Mouse (Mus musculus) cerebellum, adult 2 months (tissue): ENCODE data around the gene Rce1. TPM values are rescaled to one million over a fixed set of nuclear protein-coding genes. Genes with fewer than 3 reads are reported as not detected.
A peak's percentile ranks its signal among the peaks of the same experiment; 100 is the strongest.

ENCODE experiments used
- DNase-seq, 2 experiments: peaks; one replicate each; pipeline ENCODE4 v3.0.0; 2021
- H3K27ac ChIP-seq: fragments of 200-500 bp; 2 replicates; pipeline ENCODE4 v1.5.1; 2012; ENCODE audit warnings: low read length, control low read depth, inconsistent platforms; ENCODE audit not compliant: insufficient read depth
- H3K27me3 ChIP-seq: fragments of 200-500 bp; 2 replicates; pipeline ENCODE4 v1.6.1; 2012; ENCODE audit warnings: inconsistent platforms, mild to moderate bottlenecking, low read length, moderate library complexity; ENCODE audit not compliant: control insufficient read depth, insufficient read depth
- H3K4me1 ChIP-seq: fragments of 200-500 bp; 2 replicates; pipeline ENCODE4 v1.6.1; 2011; ENCODE audit warnings: low read length; ENCODE audit not compliant: control insufficient read depth, insufficient read depth
- H3K4me3 ChIP-seq: fragments of 200-500 bp; replicated peaks from 2 replicates; pipeline ENCODE3; 2011; ENCODE audit warnings: mild to moderate bottlenecking, low read depth, low read length, control low read depth; ENCODE audit not compliant: insufficient read depth
- CTCF ChIP-seq: fragments of 200-500 bp; IDR thresholded peaks from 2 replicates; pipeline ENCODE4 v1.5.1; 2011; ENCODE audit warnings: low read depth, mild to moderate bottlenecking, control low read depth, low read length, moderate library complexity, borderline replicate concordance; ENCODE audit not compliant: insufficient read depth
- POLR2A ChIP-seq: fragments of 200-500 bp; IDR thresholded peaks from 2 replicates; pipeline ENCODE4 v1.6.1; 2011; ENCODE audit warnings: low read length, control low read depth, borderline replicate concordance; ENCODE audit not compliant: insufficient read depth
- WGBS: fragments of 180-500 bp; shearing (Covaris S2); methylation state at CpG from one replicate; pipeline ENCODE4 v1.1.7; 2018; 5-methylcytosine and 5-hydroxymethylcytosine counted together
- polyA plus RNA-seq: library from polyadenylated mRNA; depleted of rRNA; stranded (reverse); fragments of >200 nt; gene quantifications from 2 replicates; pipeline ENCODE4 v1.2.3, GENCODE M21; 2012; rRNA removed

Gene Rce1
- polyA plus RNA-seq, 1 experiment: 60.9 TPM

GRCm38 (mm10) chr19:4573241-4573640, 52.2 kb downstream of the Rce1 start:
- WGBS: 91% methylated on average over 1 of the region's 1 CpGs
- peaks cover 3% of the 10 kb centered on the region; the same call in 1 of the 2 replicates for H3K4me1 ChIP-seq
- TF ChIP-seq POLR2A: no peak
- peak; percentile 21; the same call in 1 of the 2 replicates for TF ChIP-seq CTCF
- DNase-seq: no peak
- no peaks in the 10 kb centered on the region for H3K27me3 ChIP-seq
- H3K27ac ChIP-seq: no peak overlapping the region
- no peak overlapping the region for H3K4me3 ChIP-seq

Other genes with a start within 250 kb of the Rce1 start
- 87.1 and 90.4 TPM in 2 replicates for gene Kdm2a, start 227.4 kb downstream of the Rce1 start, polyA plus RNA-seq
- gene Rhod, start 186.2 kb downstream of the Rce1 start, polyA plus RNA-seq: 9.9 and 10.5 TPM in 2 replicates
- gene Syt12, start 148.2 kb downstream of the Rce1 start, polyA plus RNA-seq: 82.4 and 104 TPM in 2 replicates
- gene 2010003K11Rik, start 127.1 kb downstream of the Rce1 start, polyA plus RNA-seq: not detected in 2 replicates
- gene Pcx, start 115.2 kb downstream of the Rce1 start, polyA plus RNA-seq: 59.7 and 61.4 TPM in 2 replicates
- gene Lrfn4, start 10.0 kb downstream of the Rce1 start, polyA plus RNA-seq: 25.7 and 29.5 TPM in 2 replicates
- gene Gm960, start 73.0 kb upstream of the Rce1 start, polyA plus RNA-seq: 4.6 and 5.4 TPM in 2 replicates
- 132 and 147 TPM in 2 replicates for gene Sptbn2, start 85.5 kb upstream of the Rce1 start, polyA plus RNA-seq
- 29.8 and 30.5 TPM in 2 replicates for gene Rbm4b, start 130.9 kb upstream of the Rce1 start, polyA plus RNA-seq
- gene Rbm4, start 168.3 kb upstream of the Rce1 start, polyA plus RNA-seq: 77.5 and 86.1 TPM in 2 replicates
- gene Gm21992, start 186.0 kb upstream of the Rce1 start, polyA plus RNA-seq: 14.4 and 17.9 TPM in 2 replicates
- gene Rbm14, start 186.0 kb upstream of the Rce1 start, polyA plus RNA-seq: 27.4 and 32.1 TPM in 2 replicates
- 49.5 and 52.7 TPM in 2 replicates for gene Ccs, start 213.7 kb upstream of the Rce1 start, polyA plus RNA-seq
- 0.62 and 0.64 TPM in 2 replicates for gene Ccdc87, start 213.7 kb upstream of the Rce1 start, polyA plus RNA-seq
- gene Ctsf, start 229.5 kb upstream of the Rce1 start, polyA plus RNA-seq: 211 and 216 TPM in 2 replicates